Mouse (Mus musculus): ENCODE measurements around the gene Cpn1.

GRCm38 (mm10) chr19:43914986-43915385 lies 71.4 kb downstream of the Cpn1 start:
- no peak for TF ChIP-seq CTCF (IDR thresholded peaks at IDR 0.05; ENCODE audit: borderline replicate concordance, extremely low read depth, insufficient read depth, insufficient read length)
- no peak for TF ChIP-seq POLR2A (IDR thresholded peaks at IDR 0.05; ENCODE audit: borderline replicate concordance, extremely low read depth, insufficient read depth, insufficient read length, poor library complexity, severe bottlenecking)
